Mouse (Mus musculus): Measurements from ENCODE around the gene Ubl7. TPM values are rescaled to one million over a fixed set of nuclear protein-coding genes. Genes with fewer than 3 reads are reported as not detected.

Ubl7 gene
- polyA plus RNA-seq, 1 experiment from 2014 or later, result 177 TPM

- H3K9ac ChIP-seq (ENCODE audit: low read depth, low read length), result 0 out of 2 replicates have a peak overlapping the region, but pooled peaks have one; percentile 32
- H3K4me3 ChIP-seq (ENCODE audit: low read length), result no peak overlapping the region
- H3K4me2 ChIP-seq (ENCODE audit: low read length), result peak overlapping the region; percentile 10; the same call in 1 of the 2 replicates
- WGBS, result 47% methylated on average over 8 of the region's 8 CpGs
- no peak for ATAC-seq
- H3K36me3 ChIP-seq (ENCODE audit: control insufficient read depth, insufficient read depth, low read length), result peaks cover under 1% of the 10 kb centered on the region; the same call in 1 of the 2 replicates
- H3K9me3 ChIP-seq (ENCODE audit: control insufficient read depth, low read length), result no peaks in the 10 kb centered on the region
- no peak overlapping the region for H3K27ac ChIP-seq (ENCODE audit: low read depth, low read length)
- peaks cover 37% of the 10 kb centered on the region for H3K4me1 ChIP-seq (ENCODE audit: control insufficient read depth, insufficient read depth, low read depth, low read length)
- H3K27me3 ChIP-seq (replicated peaks; ENCODE audit: control insufficient read depth, insufficient read depth, low read length), result no peaks in the 10 kb centered on the region
Measured at GRCm38 (mm10) chr9:57949879-57950278, 39.1 kb downstream of the Ubl7 start.

GRCm38 (mm10) chr9:57950519-57950918 is 39.7 kb downstream of the Ubl7 start:
- H3K36me3 ChIP-seq (ENCODE audit: control insufficient read depth, insufficient read depth, low read length), result peaks cover 6% of the 10 kb centered on the region
- H3K27ac ChIP-seq (ENCODE audit: low read depth, low read length), result no peak overlapping the region
- H3K9ac ChIP-seq (ENCODE audit: low read depth, low read length), result peak overlapping the region; percentile 2; the same call in 1 of the 2 replicates
- H3K9me3 ChIP-seq (ENCODE audit: control insufficient read depth, low read length), result no peaks in the 10 kb centered on the region
- H3K4me1 ChIP-seq (ENCODE audit: control insufficient read depth, insufficient read depth, low read depth, low read length), result peaks cover 35% of the 10 kb centered on the region
- H3K4me2 ChIP-seq (ENCODE audit: low read length), result no peak overlapping the region; the same call in 1 of the 2 replicates
- H3K4me3 ChIP-seq (ENCODE audit: low read length), result no peak overlapping the region
- ATAC-seq, result no peak
- H3K27me3 ChIP-seq (replicated peaks; ENCODE audit: control insufficient read depth, insufficient read depth, low read length), result no peaks in the 10 kb centered on the region
- 32% methylated on average over 9 of the region's 9 CpGs for WGBS

- Histone ChIP-seq H3K4me1 (ENCODE audit: control insufficient read depth, insufficient read depth, low read depth, low read length) (peaks cover 25% of the 10 kb centered on the region), H3K4me2 (ENCODE audit: low read length) (no peak overlapping the region), H3K27me3 (replicated peaks; ENCODE audit: control insufficient read depth, insufficient read depth, low read length) (no peaks in the 10 kb centered on the region), H3K36me3 (ENCODE audit: control insufficient read depth, insufficient read depth, low read length) (peaks cover 13% of the 10 kb centered on the region), H3K4me3 (ENCODE audit: low read length) (no peak overlapping the region), H3K27ac (ENCODE audit: low read depth, low read length) (no peak overlapping the region), H3K9ac (ENCODE audit: low read depth, low read length) (peak overlapping the region; percentile 27; the same call in 1 of the 2 replicates), H3K9me3 (ENCODE audit: control insufficient read depth, low read length) (no peaks in the 10 kb centered on the region)
- no peak for ATAC-seq
- 65% methylated on average over 6 of the region's 6 CpGs for WGBS
Measured at GRCm38 (mm10) chr9:57951993-57952392, 41.2 kb downstream of the Ubl7 start.

GRCm38 (mm10) chr9:57954962-57955744 is 44.4 kb downstream of the Ubl7 start:
- no peak for ATAC-seq
- Histone ChIP-seq H3K9me3 (ENCODE audit: control insufficient read depth, low read length) (no peaks in the 10 kb centered on the region), H3K27ac (ENCODE audit: low read depth, low read length) (no peak overlapping the region), H3K27me3 (replicated peaks; ENCODE audit: control insufficient read depth, insufficient read depth, low read length) (no peaks in the 10 kb centered on the region), H3K36me3 (ENCODE audit: control insufficient read depth, insufficient read depth, low read length) (peaks cover 19% of the 10 kb centered on the region), H3K4me1 (ENCODE audit: control insufficient read depth, insufficient read depth, low read depth, low read length) (peaks cover 13% of the 10 kb centered on the region), H3K4me2 (ENCODE audit: low read length) (no peak overlapping the region), H3K9ac (ENCODE audit: low read depth, low read length) (no peak overlapping the region), H3K4me3 (ENCODE audit: low read length) (no peak overlapping the region)
- 91% methylated on average over 12 of the region's 12 CpGs for WGBS

GRCm38 (mm10) chr9:57955764-57956163 is 45.0 kb downstream of the Ubl7 start:
- Histone ChIP-seq H3K4me3 (ENCODE audit: low read length) (no peak overlapping the region), H3K4me1 (ENCODE audit: control insufficient read depth, insufficient read depth, low read depth, low read length) (peaks cover 7% of the 10 kb centered on the region)
- WGBS, result 88% methylated on average over 6 of the region's 6 CpGs

GRCm38 (mm10) chr9:57956196-57956837 is 45.5 kb downstream of the Ubl7 start:
- Histone ChIP-seq H3K9me3 (ENCODE audit: control insufficient read depth, low read length) (no peaks in the 10 kb centered on the region), H3K36me3 (ENCODE audit: control insufficient read depth, insufficient read depth, low read length) (peaks cover 28% of the 10 kb centered on the region), H3K4me2 (ENCODE audit: low read length) (no peak overlapping the region), H3K4me3 (ENCODE audit: low read length) (no peak overlapping the region), H3K27me3 (replicated peaks; ENCODE audit: control insufficient read depth, insufficient read depth, low read length) (no peaks in the 10 kb centered on the region), H3K9ac (ENCODE audit: low read depth, low read length) (no peak overlapping the region), H3K27ac (ENCODE audit: low read depth, low read length) (no peak overlapping the region), H3K4me1 (ENCODE audit: control insufficient read depth, insufficient read depth, low read depth, low read length) (peaks cover 3% of the 10 kb centered on the region; the same call in 1 of the 2 replicates)
- WGBS, result 86% methylated on average over 9 of the region's 9 CpGs
- ATAC-seq, result no peak

More at GRCm38 (mm10) chr9:57955764-57956163, 45.0 kb downstream of the Ubl7 start:
- Histone ChIP-seq H3K27ac (ENCODE audit: low read depth, low read length) (no peak overlapping the region), H3K4me2 (ENCODE audit: low read length) (no peak overlapping the region), H3K9me3 (ENCODE audit: control insufficient read depth, low read length) (no peaks in the 10 kb centered on the region), H3K27me3 (replicated peaks; ENCODE audit: control insufficient read depth, insufficient read depth, low read length) (no peaks in the 10 kb centered on the region), H3K36me3 (ENCODE audit: control insufficient read depth, insufficient read depth, low read length) (peaks cover 25% of the 10 kb centered on the region), H3K9ac (ENCODE audit: low read depth, low read length) (no peak overlapping the region)
- ATAC-seq, result no peak

- Histone ChIP-seq H3K27ac (ENCODE audit: low read depth, low read length) (no peak overlapping the region), H3K4me1 (ENCODE audit: control insufficient read depth, insufficient read depth, low read depth, low read length) (peaks cover 3% of the 10 kb centered on the region; the same call in 1 of the 2 replicates), H3K27me3 (replicated peaks; ENCODE audit: control insufficient read depth, insufficient read depth, low read length) (no peaks in the 10 kb centered on the region), H3K9me3 (ENCODE audit: control insufficient read depth, low read length) (no peaks in the 10 kb centered on the region), H3K4me3 (ENCODE audit: low read length) (no peak overlapping the region), H3K9ac (ENCODE audit: low read depth, low read length) (no peak overlapping the region), H3K4me2 (ENCODE audit: low read length) (no peak overlapping the region), H3K36me3 (ENCODE audit: control insufficient read depth, insufficient read depth, low read length) (peaks cover 32% of the 10 kb centered on the region)
- ATAC-seq, result no peak
- WGBS, result 87% methylated on average over 5 of the region's 5 CpGs
Measured at GRCm38 (mm10) chr9:57956838-57957236, 46.1 kb downstream of the Ubl7 start.

- Histone ChIP-seq H3K4me3 (ENCODE audit: low read length) (no peak overlapping the region), H3K4me1 (ENCODE audit: control insufficient read depth, insufficient read depth, low read depth, low read length) (no peaks in the 10 kb centered on the region), H3K9ac (ENCODE audit: low read depth, low read length) (no peak overlapping the region), H3K27me3 (replicated peaks; ENCODE audit: control insufficient read depth, insufficient read depth, low read length) (no peaks in the 10 kb centered on the region), H3K27ac (ENCODE audit: low read depth, low read length) (no peak overlapping the region), H3K4me2 (ENCODE audit: low read length) (no peak overlapping the region), H3K9me3 (ENCODE audit: control insufficient read depth, low read length) (no peaks in the 10 kb centered on the region), H3K36me3 (ENCODE audit: control insufficient read depth, insufficient read depth, low read length) (peaks cover 36% of the 10 kb centered on the region)
- ATAC-seq, result no peak
- 86% methylated on average over 1 of the region's 1 CpGs for WGBS
Measured at GRCm38 (mm10) chr9:57958615-57959014, 47.8 kb downstream of the Ubl7 start.

GRCm38 (mm10) chr9:57959399-57959798 is 48.6 kb downstream of the Ubl7 start:
- 77% methylated on average over 10 of the region's 10 CpGs for WGBS
- no peaks in the 10 kb centered on the region for H3K27me3 ChIP-seq (replicated peaks; ENCODE audit: control insufficient read depth, insufficient read depth, low read length)
- no peak overlapping the region for H3K27ac ChIP-seq (ENCODE audit: low read depth, low read length)
- ATAC-seq, result no peak
- no peaks in the 10 kb centered on the region for H3K4me1 ChIP-seq (ENCODE audit: control insufficient read depth, insufficient read depth, low read depth, low read length)
- H3K9me3 ChIP-seq (ENCODE audit: control insufficient read depth, low read length), result no peaks in the 10 kb centered on the region
- H3K36me3 ChIP-seq (ENCODE audit: control insufficient read depth, insufficient read depth, low read length), result peaks cover 36% of the 10 kb centered on the region
- no peak overlapping the region for H3K4me3 ChIP-seq (ENCODE audit: low read length)
- no peak overlapping the region for H3K4me2 ChIP-seq (ENCODE audit: low read length)
- no peak overlapping the region for H3K9ac ChIP-seq (ENCODE audit: low read depth, low read length)

Measured in hindbrain, embryonic 16.5 days (tissue).